In the genomic region with DNA sequence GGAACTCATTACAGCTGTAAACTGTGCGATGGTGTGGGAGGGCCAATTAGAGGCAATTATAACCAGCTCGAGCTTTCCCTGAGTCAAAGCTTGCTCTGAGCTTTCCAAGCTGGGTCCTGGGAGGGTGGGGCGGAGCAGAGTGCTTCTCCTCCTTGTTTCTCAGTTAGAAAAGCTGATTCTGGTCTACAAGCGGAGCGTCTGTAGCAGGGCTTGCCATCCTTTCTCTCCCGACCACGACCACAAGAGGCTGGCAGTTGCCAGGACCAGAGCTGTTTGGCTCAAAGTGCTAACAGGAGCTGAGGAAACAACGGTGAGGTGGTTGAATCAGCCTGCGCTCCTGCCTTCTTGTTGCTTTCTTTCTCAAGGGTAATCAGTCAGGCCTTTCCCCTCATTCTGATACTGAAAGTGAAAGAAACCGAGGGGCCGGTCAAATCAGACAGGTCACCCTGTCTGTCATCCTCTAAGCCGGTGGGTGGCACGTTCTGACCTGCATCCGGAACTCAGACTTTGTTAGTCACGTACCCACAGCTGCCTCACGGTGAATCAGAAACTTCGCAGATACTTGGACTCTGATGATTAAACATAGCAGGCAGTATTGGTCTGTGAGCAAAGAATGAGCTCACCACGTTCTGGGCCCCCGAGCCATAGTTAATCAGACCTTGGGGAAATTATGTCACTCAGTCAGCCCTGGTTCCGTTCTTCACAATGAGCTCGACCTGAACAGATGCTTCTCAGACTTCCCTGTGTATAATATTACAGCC, we compare ENCODE assay signal across 8 mouse cellular contexts.
A peak's percentile ranks its signal among the peaks of the same experiment; 100 is the strongest.
DNase-seq lines count a peak whose midpoint lies in the region; ATAC-seq and TF ChIP-seq lines count a peak whose summit lies in the region.

No protein-coding gene starts in this region.

- no peak for TF ChIP-seq CTCF in liver, embryonic 14.5 days (IDR thresholded peaks at IDR 0.05; ENCODE audit: low read depth)

- H3K4me3 ChIP-seq in embryonic facial prominence, embryonic 11.5 days (ENCODE audit: low read depth, low read length), result no peak overlapping the region
- H3K4me3 ChIP-seq in heart, embryonic 11.5 days (ENCODE audit: low read depth, low read length), result peak overlapping the region; percentile 28
- H3K4me3 ChIP-seq in liver, embryonic 14.5 days (ENCODE audit: insufficient read depth in 1 of 2, low read depth in 2 of 2, low read length in 2 of 2), result peak overlapping the region; percentile 22 to 65

- TF ChIP-seq EP300 in liver, embryonic 14.5 days (IDR thresholded peaks at IDR 0.05; ENCODE audit: low read depth), result no peak

- H3K4me1 ChIP-seq in embryonic facial prominence, embryonic 11.5 days (ENCODE audit: control insufficient read depth, insufficient read depth, low read length), result 0 out of 2 replicates have a peak, but pooled peaks cover 2% of the 10 kb centered on the region
- H3K4me1 ChIP-seq in heart, embryonic 11.5 days (ENCODE audit: control insufficient read depth, insufficient read depth, low read length), result peaks cover 36% of the 10 kb centered on the region
- H3K4me1 ChIP-seq in liver, embryonic 14.5 days (replicated peaks; ENCODE audit: control insufficient read depth in 2 of 2, insufficient read depth in 2 of 2, low read length in 1 of 2), result peaks cover 0 to 24% of the 10 kb centered on the region in 2 experiments; a peak in 2 of 4 replicates

- peak; percentile 29 for DNase-seq in thymus, postnatal 25 days
- DNase-seq in thymus, postnatal 10 days (ENCODE audit: low spot score in 2 of 2), result no peak
- peak; percentile 42 for DNase-seq in embryonic facial prominence, embryonic 11.5 days (ENCODE audit: low spot score)
- DNase-seq in kidney, adult 9 months, result peak; percentile 56
- DNase-seq in liver, embryonic 14.5 days (ENCODE audit: low read depth in 3 of 3, low spot score in 3 of 3), result no peak
- DNase-seq in natural killer cell, adult 2 months (ENCODE audit: low spot score in 2 of 2), result peak; percentile 80 to 88
- peak; percentile 52 for DNase-seq in testis, postnatal 10 days (ENCODE audit: low spot score)

- 31% methylated on average over 21 of the region's 21 CpGs for WGBS in embryonic facial prominence, embryonic 11.5 days
- 28% methylated on average over 21 of the region's 21 CpGs for WGBS in heart, embryonic 11.5 days (ENCODE audit: insufficient replicate concordance)
- WGBS in liver, embryonic 14.5 days (ENCODE audit: insufficient replicate concordance), result 28% methylated on average over 21 of the region's 21 CpGs

- no peaks in the 10 kb centered on the region for H3K27me3 ChIP-seq in embryonic facial prominence, embryonic 11.5 days (ENCODE audit: control insufficient read depth, insufficient read depth, low read length)
- H3K27me3 ChIP-seq in heart, embryonic 11.5 days (ENCODE audit: control insufficient read depth, insufficient read depth, low read length), result no peaks in the 10 kb centered on the region
- H3K27me3 ChIP-seq in liver, embryonic 14.5 days (ENCODE audit: control insufficient read depth, insufficient read depth, low read length), result no peaks in the 10 kb centered on the region

- ATAC-seq in embryonic facial prominence, embryonic 11.5 days (replicated peaks; ENCODE audit: insufficient number of reproducible peaks, low FRiP score, low TSS enrichment, low read depth), result peak; percentile 24; the same call in 1 of the 2 replicates
- ATAC-seq in heart, embryonic 11.5 days (replicated peaks; ENCODE audit: insufficient number of reproducible peaks, low FRiP score, low TSS enrichment), result no peak
- ATAC-seq in liver, embryonic 14.5 days (ENCODE audit: insufficient read depth), result peak; percentile 34; the same call in 1 of the 2 replicates

- no peak overlapping the region for H3K9ac ChIP-seq in embryonic facial prominence, embryonic 11.5 days (replicated peaks; ENCODE audit: low read length)
- H3K9ac ChIP-seq in heart, embryonic 11.5 days (ENCODE audit: low read depth, low read length), result peak overlapping the region; percentile 67
- peak overlapping the region; percentile 25 for H3K9ac ChIP-seq in liver, embryonic 14.5 days (replicated peaks)

- H3K27ac ChIP-seq in embryonic facial prominence, embryonic 11.5 days (replicated peaks; ENCODE audit: low read depth, low read length), result no peak overlapping the region
- H3K27ac ChIP-seq in heart, embryonic 11.5 days (ENCODE audit: low read depth, low read length), result peak overlapping the region; percentile 85
- no peak overlapping the region for H3K27ac ChIP-seq in liver, embryonic 14.5 days

- H3K9me3 ChIP-seq in embryonic facial prominence, embryonic 11.5 days (replicated peaks; ENCODE audit: control insufficient read depth, low read length), result peaks cover 4% of the 10 kb centered on the region
- H3K9me3 ChIP-seq in heart, embryonic 11.5 days (replicated peaks; ENCODE audit: control insufficient read depth, low read length), result peaks cover 4% of the 10 kb centered on the region; the same call in 1 of the 2 replicates
- H3K9me3 ChIP-seq in liver, embryonic 14.5 days (ENCODE audit: control insufficient read depth, low read length), result peaks cover 6% of the 10 kb centered on the region

- H3K36me3 ChIP-seq in embryonic facial prominence, embryonic 11.5 days (replicated peaks; ENCODE audit: control insufficient read depth, insufficient read depth, low read depth, low read length), result no peaks in the 10 kb centered on the region
- H3K36me3 ChIP-seq in heart, embryonic 11.5 days (ENCODE audit: control insufficient read depth, insufficient read depth, low read length), result no peaks in the 10 kb centered on the region
- H3K36me3 ChIP-seq in liver, embryonic 14.5 days (replicated peaks; ENCODE audit: control insufficient read depth, insufficient read depth, low read depth), result no peaks in the 10 kb centered on the region

- no peak overlapping the region for H3K4me2 ChIP-seq in embryonic facial prominence, embryonic 11.5 days (ENCODE audit: low read depth, low read length)
- H3K4me2 ChIP-seq in heart, embryonic 11.5 days, result peak overlapping the region; percentile 69
- peak overlapping the region; percentile 54 for H3K4me2 ChIP-seq in liver, embryonic 14.5 days (ENCODE audit: low read depth)

Comparison
In these comparisons a context has a peak if more than half of its experiments do, and no peak if none do; other contexts are left out.
1. DNase-seq: peak in thymus, postnatal 25 days (single experiment), embryonic facial prominence, embryonic 11.5 days (single experiment), kidney, adult 9 months (single experiment), natural killer cell, adult 2 months (2 of 2) and testis, postnatal 10 days (single experiment); none in thymus, postnatal 10 days (0 of 2) and liver, embryonic 14.5 days (0 of 3).